Mouse (Mus musculus) testis, postnatal 14 days (tissue): ENCODE data around the gene Rtraf.
A peak's percentile ranks its signal among the peaks of the same experiment; 100 is the strongest.
"Not testable (repeated sequence)": the region's sequence is repeated elsewhere in the genome, so short reads cannot be mapped to it uniquely, and the experiment has no call there.

Source experiments
- DNase-seq: peaks from one replicate; pipeline ENCODE4 v3.0.0; 2021; ENCODE audit warnings: low spot score

The Rtraf gene

GRCm38 (mm10) chr14:19823321-19824142, at the start of gene Rtraf:
Gene Rtraf, minus strand, starts transcription at chr14:19823824.
- peak; percentile 93 for DNase-seq

GRCm38 (mm10) chr14:19867286-19867935, 43.8 kb upstream of the Rtraf start:
- DNase-seq, result no peak

DNA sequence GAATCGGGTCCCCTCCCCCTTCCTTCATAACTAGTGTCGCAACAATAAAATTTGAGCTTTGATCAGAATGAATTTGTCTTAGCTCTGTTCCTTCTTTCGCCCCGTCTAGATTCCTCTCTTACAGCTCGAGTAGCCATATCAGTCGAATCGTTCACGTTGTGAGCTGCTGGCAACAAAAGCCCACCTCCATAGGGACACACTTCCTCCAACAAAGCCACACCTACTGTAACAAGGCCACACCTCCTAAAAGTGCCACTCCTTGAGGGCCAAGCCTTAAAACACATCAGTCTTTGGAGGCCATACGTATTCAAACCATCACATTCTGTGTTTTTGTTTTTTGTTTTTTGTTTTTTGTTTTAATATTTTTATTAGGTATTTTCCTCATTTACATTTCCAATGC, 41.5 kb upstream of the Rtraf start:
- not testable (repeated sequence) for DNase-seq

GRCm38 (mm10) chr14:19861311-19862080, 37.9 kb upstream of the Rtraf start:
- DNase-seq, result no peak

GRCm38 (mm10) chr14:19860281-19860680, 36.7 kb upstream of the Rtraf start:
- DNase-seq, result no peak

GRCm38 (mm10) chr14:19858808-19859776, 35.5 kb upstream of the Rtraf start:
- DNase-seq, result no peak

- DNase-seq, result no peak
These were observed 34.7 kb upstream of the Rtraf start for GRCm38 (mm10) chr14:19858279-19858678.

DNA sequence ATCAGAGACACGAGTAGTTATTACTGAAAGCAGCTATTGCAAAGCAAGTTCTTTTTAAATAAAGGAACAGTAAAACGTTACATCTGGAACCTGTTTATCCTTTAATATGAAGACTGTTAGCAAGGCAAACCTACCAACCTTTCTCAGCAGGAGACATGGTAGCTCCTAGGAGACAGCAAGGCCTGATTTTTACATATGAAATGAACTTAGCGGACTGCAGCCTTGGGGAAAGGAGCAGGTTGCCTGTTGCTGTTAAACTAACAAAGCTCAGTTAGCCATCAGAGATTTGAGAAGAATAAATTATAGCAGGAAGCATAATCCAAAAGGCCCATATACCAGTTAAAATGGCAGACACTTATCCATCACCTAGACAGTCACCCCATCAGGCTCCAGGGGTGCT, 29.8 kb upstream of the Rtraf start:
- DNase-seq, result no peak

DNA sequence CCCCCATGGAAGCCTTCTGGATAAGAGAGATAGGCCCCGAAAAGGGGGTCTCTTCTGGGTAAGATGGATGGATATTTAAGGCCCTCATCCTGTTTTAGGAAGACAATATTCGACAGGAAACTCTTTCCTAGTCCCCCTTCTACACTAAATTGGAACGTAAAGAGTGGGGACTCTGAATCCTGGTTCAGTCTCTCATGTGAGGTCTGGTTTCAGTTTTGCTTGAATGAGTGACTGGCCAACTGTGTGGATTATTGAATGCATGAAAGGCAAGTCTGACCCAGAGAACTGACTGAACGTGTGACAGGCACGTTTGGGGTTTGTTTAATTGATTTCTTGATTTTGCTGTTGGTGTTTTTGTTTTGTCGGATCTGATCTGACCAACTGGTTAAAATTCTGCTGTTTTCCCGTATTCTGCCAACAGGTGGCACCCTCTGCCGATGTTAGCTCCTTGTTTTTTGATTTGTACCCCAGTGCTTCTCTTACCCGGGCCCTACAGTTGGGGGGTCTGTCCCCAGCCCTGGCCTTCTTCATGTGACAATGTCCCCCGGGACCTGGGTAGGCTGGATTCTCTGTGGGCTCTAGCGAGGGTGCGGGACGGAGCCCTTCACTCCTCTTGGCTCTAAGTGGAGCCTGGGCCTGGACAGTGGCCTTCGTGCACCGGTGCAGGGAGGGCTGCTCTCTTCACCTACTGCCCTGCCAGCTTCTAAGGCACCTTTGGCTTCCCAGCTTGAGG, 16.1 kb upstream of the Rtraf start:
- no peak for DNase-seq

DNA sequence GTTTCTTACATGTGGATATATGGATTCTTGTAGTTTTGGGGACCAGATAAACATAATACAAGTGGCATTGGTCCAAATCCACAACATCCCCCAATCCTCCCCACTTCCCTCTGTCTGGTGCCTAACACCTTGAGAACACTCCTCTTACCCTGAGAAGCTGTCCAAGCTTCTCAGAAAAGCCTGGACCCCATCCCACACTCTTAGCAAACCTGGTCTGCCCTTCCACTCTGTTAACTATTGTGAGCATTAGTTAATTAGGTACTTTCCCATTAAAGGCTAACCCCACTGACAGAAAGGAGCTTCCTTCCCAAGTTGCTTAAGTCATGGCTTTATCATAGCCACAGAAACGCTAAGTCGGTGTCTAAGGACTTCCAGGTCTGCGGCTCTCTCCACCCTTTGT, 12.7 kb upstream of the Rtraf start:
- DNase-seq, result no peak

DNA sequence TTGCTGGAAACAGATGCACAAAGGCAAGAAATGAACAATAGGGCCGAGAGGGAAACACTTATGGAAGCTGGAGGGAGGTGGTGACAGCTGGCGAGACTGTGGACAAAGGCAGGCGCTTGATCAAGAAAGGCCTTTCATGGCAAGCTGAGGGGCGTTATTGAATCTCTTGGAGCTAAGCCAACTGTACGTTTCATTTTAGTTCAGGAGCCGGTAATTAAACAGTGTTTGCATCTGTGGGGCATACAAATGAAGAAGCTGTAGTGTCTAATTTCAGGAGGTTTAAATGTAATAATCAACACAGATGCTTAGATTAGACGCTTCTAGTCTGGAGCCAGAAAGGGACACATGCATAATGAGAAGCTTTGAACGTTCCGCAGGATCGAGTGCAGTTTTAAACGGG, 1.9 kb upstream of the Rtraf start:
- DNase-seq, result no peak

DNA sequence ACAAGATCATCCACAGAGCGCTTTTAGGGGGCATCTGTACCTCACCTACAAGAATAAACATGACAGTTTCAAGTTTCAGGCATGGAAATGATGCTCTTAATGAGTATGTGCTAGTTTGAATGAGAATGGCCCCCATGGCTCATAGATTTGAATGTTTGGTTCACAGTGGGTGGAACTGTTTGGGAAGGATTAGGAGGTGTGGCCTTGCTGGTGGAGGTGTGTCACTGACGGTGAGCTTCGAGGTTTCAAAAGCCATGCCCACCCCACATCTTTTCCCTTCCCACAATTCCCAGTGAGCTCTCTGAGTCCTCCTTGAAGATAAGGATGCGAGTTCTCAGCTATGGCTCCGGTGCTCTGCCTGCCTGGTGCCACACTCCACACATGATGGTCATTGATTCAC, 1.9 kb downstream of the Rtraf start:
- DNase-seq, result no peak

GRCm38 (mm10) chr14:19817949-19818348, 5.7 kb downstream of the Rtraf start:
- peak; percentile 46 for DNase-seq

GRCm38 (mm10) chr14:19813061-19813460, 10.6 kb downstream of the Rtraf start:
- DNase-seq, result no peak

DNA sequence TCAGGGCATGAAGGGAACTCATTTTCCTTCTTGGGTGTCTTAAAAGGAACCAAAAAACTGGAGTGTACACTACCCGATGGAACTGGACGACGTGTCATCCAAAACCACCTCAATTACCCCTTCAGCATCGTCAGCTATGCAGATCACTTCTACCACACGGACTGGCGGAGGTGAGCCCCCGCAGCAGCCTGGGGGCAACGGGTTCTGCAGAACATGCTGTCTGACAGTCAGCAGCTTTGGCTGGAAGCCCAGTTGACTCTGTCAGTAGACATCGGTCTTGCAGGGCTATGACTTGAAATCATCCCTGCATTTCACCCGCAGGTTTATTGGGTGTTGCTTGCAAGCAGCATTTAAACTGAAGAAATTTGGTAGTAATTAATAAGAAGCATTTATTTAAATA, 13.7 kb downstream of the Rtraf start:
- DNase-seq, result no peak

DNA sequence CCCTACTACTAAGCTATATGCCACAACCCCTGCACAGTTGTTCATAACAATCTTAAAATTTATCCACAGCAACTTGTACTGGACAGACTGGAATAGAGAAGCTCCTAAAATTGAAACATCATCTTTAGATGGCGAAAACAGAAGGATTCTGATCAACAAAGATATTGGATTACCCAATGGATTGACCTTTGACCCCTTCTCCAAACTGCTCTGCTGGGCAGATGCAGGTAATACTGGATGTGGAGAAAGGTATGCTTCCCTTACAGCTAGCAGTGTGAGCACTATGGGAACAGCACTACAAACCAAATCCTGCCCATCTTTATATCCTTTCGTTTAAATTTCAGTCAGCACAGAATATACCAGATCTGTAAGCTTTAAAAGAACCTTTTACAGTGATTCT, 15.8 kb downstream of the Rtraf start:
- DNase-seq, result no peak

GRCm38 (mm10) chr14:19807339-19807738, 16.3 kb downstream of the Rtraf start:
- no peak for DNase-seq

- no peak for DNase-seq
These were observed 20.0 kb downstream of the Rtraf start for GRCm38 (mm10) chr14:19803623-19804022.

DNA sequence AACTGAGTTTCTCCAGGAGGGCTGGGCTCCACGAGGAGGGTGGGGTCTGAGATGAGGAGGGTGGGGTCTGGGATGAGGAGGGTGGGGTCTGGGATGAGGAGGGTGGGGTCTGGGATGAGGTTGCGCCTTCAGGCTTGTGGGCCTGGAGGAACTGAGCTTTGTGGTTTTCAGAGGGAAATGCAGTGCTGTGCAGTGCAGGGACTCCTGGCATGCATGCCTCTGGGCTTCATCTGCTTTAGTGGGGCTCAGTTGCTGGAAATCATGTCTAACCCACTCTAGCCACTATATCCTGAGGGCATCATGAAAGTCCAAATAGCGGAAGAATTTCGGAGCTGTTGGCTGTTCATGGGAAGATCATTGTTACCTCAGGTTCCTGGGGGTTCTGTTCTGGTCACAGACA, 20.4 kb downstream of the Rtraf start:
- no peak for DNase-seq

- DNase-seq, result no peak
These were observed 22.0 kb downstream of the Rtraf start for GRCm38 (mm10) chr14:19801474-19802215.
